Mouse (Mus musculus) bone marrow macrophage, adult 2 months (primary cell): ENCODE data around the gene Podxl2. TPM values are rescaled to one million over a fixed set of nuclear protein-coding genes. Genes with fewer than 3 reads are reported as not detected.

Source experiments
- H3K27ac ChIP-seq: 2 replicates; pipeline ENCODE4 v1.5.1; 2012; ENCODE audit warnings: low read depth, low read length; ENCODE audit not compliant: insufficient read depth
- H3K4me1 ChIP-seq: 2 replicates; pipeline ENCODE4 v1.6.1; 2012; ENCODE audit warnings: low read length; ENCODE audit not compliant: control insufficient read depth, insufficient read depth
- H3K4me3 ChIP-seq: 2 replicates; pipeline ENCODE4 v1.5.1; 2012; ENCODE audit warnings: mild to moderate bottlenecking, low read length, moderate library complexity; ENCODE audit not compliant: insufficient read depth
- CTCF ChIP-seq: IDR thresholded peaks from 2 replicates; pipeline ENCODE4 v1.5.1; 2012; ENCODE audit warnings: low read depth, mild to moderate bottlenecking, low read length, moderate library complexity
- POLR2A ChIP-seq: IDR thresholded peaks from 2 replicates; pipeline ENCODE4 v1.6.1; 2012; ENCODE audit warnings: mild to moderate bottlenecking, low read depth, low read length, borderline replicate concordance
- polyA plus RNA-seq: library from polyadenylated mRNA; stranded (reverse); fragments of >200 nt; gene quantifications from 2 replicates; pipeline ENCODE4 v1.2.4, GENCODE M21; 2012; ENCODE audit not compliant: missing spikeins, insufficient read depth, insufficient read length

The Podxl2 gene
- polyA plus RNA-seq, 1 experiment = not detected

DNA sequence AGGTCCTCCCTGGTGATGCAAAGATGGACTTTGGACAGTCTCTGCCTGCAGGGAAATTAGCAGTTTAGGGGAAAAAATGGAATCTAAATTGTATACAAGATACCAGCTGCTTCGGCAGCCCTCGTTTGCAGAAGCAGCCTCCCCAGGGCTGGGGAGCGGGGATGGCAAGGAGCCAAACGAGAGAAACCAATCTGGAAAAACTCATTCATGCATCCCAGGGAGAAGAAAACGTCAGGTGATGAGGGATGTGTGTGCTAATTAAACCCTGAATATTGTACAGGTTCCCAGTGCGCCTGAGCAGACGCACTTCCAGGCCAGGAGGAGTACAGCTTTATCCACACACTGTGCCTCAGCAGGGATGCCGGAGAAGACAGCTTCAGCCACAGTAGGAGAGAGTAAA lies 3.3 kb downstream of the Podxl2 start:
- H3K4me1 ChIP-seq = peaks cover 4% of the 10 kb centered on the region; the same call in 1 of the 2 replicates
- H3K27ac ChIP-seq = no peak overlapping the region
- no peak overlapping the region for H3K4me3 ChIP-seq
- TF ChIP-seq CTCF (no peak), POLR2A (no peak)

DNA sequence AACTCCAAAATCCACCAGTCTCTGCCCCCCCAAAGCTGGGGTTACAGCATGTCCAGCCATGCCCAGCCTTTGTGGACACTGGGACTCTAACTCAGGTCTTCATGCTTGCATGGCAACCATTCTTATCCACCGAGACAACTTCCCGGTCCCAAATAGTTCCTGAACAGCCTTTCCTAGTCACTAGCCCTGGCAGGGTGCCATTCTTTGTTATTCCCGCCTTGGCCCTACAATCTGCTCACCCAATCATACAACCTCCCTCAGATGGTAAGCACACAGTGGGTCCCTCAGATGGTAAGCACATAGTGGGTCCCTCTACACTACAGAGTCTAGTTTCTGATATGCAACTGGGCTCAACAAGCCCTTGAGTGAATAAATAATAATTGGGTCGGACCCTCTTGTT lies 4.2 kb downstream of the Podxl2 start:
- Histone ChIP-seq H3K4me3 (no peak overlapping the region), H3K4me1 (peaks cover 4% of the 10 kb centered on the region; the same call in 1 of the 2 replicates), H3K27ac (no peak overlapping the region)
- no peak for TF ChIP-seq CTCF
- no peak for TF ChIP-seq POLR2A

DNA sequence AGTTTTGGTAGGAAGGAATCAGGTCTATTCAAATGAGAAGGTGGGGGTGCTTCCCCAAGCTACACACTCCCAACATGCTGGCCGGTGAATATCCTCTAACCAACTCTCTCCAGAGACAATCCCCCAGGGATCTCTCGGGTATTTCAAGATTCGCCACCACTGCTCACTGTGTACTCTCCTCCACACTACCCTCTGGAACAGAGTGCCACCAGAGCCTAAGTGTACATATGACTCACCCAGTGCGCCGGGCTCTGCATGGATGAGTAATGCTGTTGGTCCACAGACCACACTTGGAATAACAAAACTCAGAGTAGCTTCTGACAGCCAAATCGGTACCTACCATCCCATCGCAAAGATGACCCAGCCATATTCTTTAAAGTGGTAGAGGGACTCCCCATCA lies 5.4 kb downstream of the Podxl2 start:
- H3K4me3 ChIP-seq = no peak overlapping the region
- TF ChIP-seq CTCF (no peak), POLR2A (no peak)
- no peak overlapping the region for H3K27ac ChIP-seq
- peaks cover 4% of the 10 kb centered on the region; the same call in 1 of the 2 replicates for H3K4me1 ChIP-seq

DNA sequence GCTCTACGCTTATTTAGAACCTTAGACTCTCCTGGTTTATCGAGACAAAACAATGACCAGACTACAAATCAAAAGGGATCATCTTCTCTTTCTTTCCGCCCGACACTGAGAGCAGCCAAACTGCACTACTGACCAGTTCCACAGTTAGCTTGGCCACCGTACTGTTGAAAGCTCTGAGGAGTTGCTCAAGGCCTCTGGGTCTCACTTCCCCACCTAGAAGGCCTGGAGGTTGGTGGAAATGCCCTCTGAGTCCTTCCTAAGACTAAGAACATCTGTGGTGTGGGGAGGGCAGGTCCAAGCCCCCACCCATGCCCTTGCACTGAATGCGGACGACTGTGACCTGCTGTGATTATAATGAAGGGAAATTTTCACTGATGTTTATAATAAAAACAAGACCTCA lies 9.1 kb downstream of the Podxl2 start:
- Histone ChIP-seq H3K4me1 (peaks cover 4% of the 10 kb centered on the region; the same call in 1 of the 2 replicates), H3K4me3 (no peak overlapping the region), H3K27ac (no peak overlapping the region)
- TF ChIP-seq CTCF (no peak), POLR2A (no peak)

DNA sequence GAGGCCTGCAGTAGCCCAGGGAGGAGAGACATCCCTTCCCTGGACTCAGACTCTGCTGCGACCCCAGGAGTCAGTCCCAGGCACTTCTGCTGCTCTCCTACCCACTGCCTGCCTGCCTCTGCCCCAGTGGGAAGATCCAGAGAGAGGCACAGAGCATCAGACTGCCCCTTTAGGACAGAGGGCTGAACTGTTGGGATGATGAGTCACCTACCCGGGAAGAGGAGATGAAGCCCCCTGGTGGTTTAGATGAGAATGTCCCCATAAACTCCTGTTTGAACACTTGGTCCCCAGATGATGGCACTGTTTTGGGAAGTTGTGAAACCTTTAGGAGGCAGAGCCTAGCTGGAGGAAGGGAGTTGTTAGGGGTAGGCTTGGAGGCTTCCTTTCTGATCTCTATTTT lies 13.9 kb downstream of the Podxl2 start:
- no peaks in the 10 kb centered on the region for H3K4me1 ChIP-seq
- no peak overlapping the region for H3K4me3 ChIP-seq
- H3K27ac ChIP-seq = no peak overlapping the region
- TF ChIP-seq CTCF = peak; percentile 45; the same call in 1 of the 2 replicates
- TF ChIP-seq POLR2A = no peak

DNA sequence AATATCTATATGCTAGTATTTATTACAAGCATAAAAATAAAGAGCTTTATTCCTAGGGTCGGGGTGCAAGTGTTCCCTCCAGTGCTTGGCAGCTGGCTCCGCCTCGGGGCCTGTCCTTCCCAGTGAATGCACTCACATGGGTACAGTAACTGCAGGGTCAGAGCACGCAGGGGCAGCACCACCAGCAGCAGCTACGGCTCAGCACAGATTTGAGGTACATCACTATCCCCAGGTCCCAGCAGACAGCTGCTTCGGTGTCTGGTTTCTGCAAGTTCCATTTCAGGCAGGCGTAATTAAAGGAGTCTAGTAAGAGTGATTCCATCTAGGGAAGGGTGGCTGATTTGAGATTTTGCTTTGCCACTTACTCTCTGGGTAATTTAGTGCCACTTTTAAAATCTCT lies 16.5 kb downstream of the Podxl2 start:
- no peaks in the 10 kb centered on the region for H3K4me1 ChIP-seq
- TF ChIP-seq CTCF (no peak), POLR2A (no peak)
- no peak overlapping the region for H3K4me3 ChIP-seq
- H3K27ac ChIP-seq = no peak overlapping the region

DNA sequence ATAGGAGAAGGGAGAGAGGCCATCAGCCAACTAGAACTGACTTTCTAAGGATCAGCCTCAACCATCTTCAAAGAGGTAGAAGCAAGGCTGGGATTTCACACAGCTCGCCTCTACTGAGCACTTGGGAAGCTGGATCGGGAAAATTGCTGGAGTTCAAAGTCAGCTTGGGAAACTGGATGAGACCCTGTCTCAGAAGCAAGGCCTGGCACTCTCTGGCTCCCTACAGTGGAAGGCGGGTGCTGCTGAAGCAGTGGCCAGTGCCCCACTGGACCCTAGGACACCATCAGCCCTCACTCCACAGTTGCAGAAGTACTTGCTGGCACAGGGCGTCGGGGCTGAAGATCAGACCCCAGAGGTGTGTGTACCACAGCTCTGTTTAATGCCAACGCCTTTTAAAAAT lies 17.0 kb downstream of the Podxl2 start:
- H3K4me3 ChIP-seq = no peak overlapping the region
- no peak overlapping the region for H3K27ac ChIP-seq
- TF ChIP-seq POLR2A = no peak
- no peak for TF ChIP-seq CTCF
- no peaks in the 10 kb centered on the region for H3K4me1 ChIP-seq

DNA sequence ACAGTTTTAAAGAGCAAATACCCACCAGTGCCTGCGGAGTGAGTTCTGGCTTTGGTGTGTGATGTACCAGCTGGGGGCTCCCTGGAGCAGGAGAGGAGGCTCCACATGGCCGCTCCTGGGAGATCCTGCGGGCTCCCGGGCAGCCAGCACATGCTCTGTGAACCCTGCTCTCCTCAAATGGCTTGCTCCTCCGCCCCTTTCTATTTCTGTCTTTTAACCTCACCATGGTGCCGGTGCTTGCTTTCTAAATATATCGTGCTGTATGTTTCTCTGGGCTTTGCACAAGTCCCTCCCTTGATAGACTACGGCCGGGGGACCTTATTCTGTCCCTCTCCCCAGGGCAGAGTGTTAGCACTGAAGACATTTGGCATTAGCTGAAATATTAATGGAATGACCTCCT lies 17.6 kb downstream of the Podxl2 start:
- Histone ChIP-seq H3K4me3 (no peak overlapping the region), H3K27ac (no peak overlapping the region), H3K4me1 (no peaks in the 10 kb centered on the region)
- TF ChIP-seq POLR2A = no peak
- TF ChIP-seq CTCF = no peak

DNA sequence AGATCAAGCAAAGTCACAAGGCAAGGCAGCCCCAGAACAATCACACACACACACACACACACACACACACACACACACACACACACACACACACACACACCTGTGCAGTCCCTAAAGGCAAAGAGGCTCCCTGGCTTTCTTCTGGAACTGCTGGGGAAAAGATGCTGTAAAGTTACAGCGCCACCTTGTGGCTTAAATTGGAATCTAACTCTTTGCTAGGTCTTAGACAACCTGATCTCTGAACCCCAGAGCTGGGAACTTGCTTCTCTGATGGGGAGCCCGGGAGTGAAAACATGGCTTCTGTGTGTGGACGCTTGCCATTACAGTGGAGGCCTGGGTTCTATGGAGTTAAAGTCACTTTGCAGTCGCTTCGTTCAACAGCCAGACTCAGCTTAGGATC lies 19.2 kb downstream of the Podxl2 start:
- Histone ChIP-seq H3K4me3 (no peak overlapping the region), H3K27ac (no peak overlapping the region), H3K4me1 (no peaks in the 10 kb centered on the region)
- TF ChIP-seq CTCF (no peak), POLR2A (no peak)

DNA sequence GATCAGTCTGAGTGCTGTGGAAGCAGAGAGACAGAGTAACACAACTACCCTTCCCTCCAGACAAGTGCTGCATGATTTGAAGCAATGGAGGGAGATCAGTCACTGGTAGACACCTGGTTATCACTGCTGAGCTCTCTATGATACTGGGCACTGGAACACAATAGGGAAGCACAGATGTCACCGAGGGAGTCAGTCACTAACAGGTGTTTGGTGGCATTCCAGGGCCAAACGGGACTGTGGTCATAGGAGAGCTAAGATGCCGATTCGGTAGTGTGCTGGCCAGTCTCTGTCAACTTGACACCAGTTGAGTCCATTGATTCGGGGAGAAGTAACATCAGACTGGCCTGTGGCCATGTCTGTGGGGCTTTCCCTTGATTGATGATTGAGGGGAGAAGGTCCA lies 20.3 kb downstream of the Podxl2 start:
- Histone ChIP-seq H3K4me1 (no peaks in the 10 kb centered on the region), H3K27ac (no peak overlapping the region), H3K4me3 (no peak overlapping the region)
- TF ChIP-seq CTCF (no peak), POLR2A (no peak)

DNA sequence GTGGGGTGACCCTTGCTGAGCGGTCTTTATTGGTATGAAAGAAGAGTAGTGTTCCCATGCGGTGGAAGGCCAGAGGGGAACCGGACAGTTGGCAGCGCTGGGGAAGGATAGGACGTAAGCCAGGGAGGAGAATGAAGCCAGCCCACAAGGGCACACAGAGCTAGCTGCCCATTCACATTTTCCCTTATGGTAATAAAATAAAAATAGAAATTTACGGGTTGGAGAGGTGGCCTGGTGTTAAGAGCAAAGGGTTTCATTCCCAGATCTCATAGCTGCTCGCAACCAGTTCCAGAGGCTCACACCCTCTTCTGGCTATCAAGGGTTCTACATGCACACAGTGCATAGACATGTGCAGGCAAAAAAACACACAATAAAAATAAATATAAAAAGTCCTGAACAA lies 24.8 kb downstream of the Podxl2 start:
- Histone ChIP-seq H3K27ac (no peak overlapping the region), H3K4me3 (no peak overlapping the region), H3K4me1 (no peaks in the 10 kb centered on the region)
- TF ChIP-seq CTCF = no peak
